In the genomic region with DNA sequence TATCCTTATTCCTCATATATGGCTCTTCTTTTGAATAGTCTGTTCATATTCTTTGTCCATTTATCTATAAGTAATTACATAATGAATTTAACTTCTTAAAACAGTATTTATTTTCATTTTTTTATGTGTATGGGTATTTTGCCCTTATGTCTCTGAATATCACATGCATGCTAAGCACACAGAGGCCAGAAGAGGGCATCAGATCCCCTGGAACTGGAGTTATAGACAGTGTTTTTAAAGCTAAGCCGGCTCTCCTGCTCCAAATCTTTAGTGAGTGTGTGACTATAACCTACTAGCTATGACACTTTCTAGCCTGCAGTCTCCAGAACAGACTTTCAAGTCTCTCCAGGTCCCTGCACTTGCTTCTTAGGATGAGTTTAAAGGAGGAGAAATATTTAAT, we compare ENCODE assay signal across 9 mouse cellular contexts.
DNase-seq lines count a peak whose midpoint lies in the region; ATAC-seq and TF ChIP-seq lines count a peak whose summit lies in the region.
"Had no signal": no experiment of that assay in that cellular context is flagged by ENCODE, and none has a peak within 500 bp of the region (broad histone marks: within the 10 kb centered on the region; RNA-seq: fewer than 3 reads in every experiment).

No protein-coding gene starts in this region.

- no peak overlapping the region for H3K27ac ChIP-seq in liver, embryonic 14.5 days
- H3K27ac ChIP-seq in liver, embryonic 11.5 days (ENCODE audit: low read depth, low read length), result no peak overlapping the region
- no peak overlapping the region for H3K27ac ChIP-seq in hindbrain, embryonic 10.5 days

- H3K4me3 ChIP-seq in liver, embryonic 14.5 days (ENCODE audit: insufficient read depth in 1 of 2, low read depth in 2 of 2, low read length in 2 of 2), result no peak overlapping the region
- H3K4me3 ChIP-seq in liver, embryonic 11.5 days (ENCODE audit: low read depth, low read length), result no peak overlapping the region
- H3K4me3 ChIP-seq in hindbrain, embryonic 10.5 days, result no peak overlapping the region
- H3K4me3 ChIP-seq: liver, embryonic 13.5 days had no signal

- peak; percentile 54; the same call in 1 of the 2 replicates for TF ChIP-seq CTCF in liver, embryonic 14.5 days (IDR thresholded peaks at IDR 0.05; ENCODE audit: low read depth)

- H3K9me3 ChIP-seq in liver, embryonic 14.5 days (ENCODE audit: control insufficient read depth, low read length), result no peaks in the 10 kb centered on the region
- no peaks in the 10 kb centered on the region for H3K9me3 ChIP-seq in liver, embryonic 11.5 days (ENCODE audit: control insufficient read depth, low read length)
- no peaks in the 10 kb centered on the region for H3K9me3 ChIP-seq in hindbrain, embryonic 10.5 days
- H3K9me3 ChIP-seq: liver, embryonic 13.5 days had no signal

- TF ChIP-seq EP300 in liver, embryonic 14.5 days (IDR thresholded peaks at IDR 0.05; ENCODE audit: low read depth), result no peak

- no peak overlapping the region for H3K4me2 ChIP-seq in liver, embryonic 14.5 days (ENCODE audit: low read depth)
- H3K4me2 ChIP-seq in liver, embryonic 11.5 days, result no peak overlapping the region
- H3K4me2 ChIP-seq: liver, embryonic 13.5 days had no signal

- H3K4me1 ChIP-seq in liver, embryonic 14.5 days (replicated peaks; ENCODE audit: control insufficient read depth in 2 of 2, insufficient read depth in 2 of 2, low read length in 1 of 2), result no peaks in the 10 kb centered on the region
- no peaks in the 10 kb centered on the region for H3K4me1 ChIP-seq in liver, embryonic 11.5 days (replicated peaks; ENCODE audit: control insufficient read depth, insufficient read depth, low read length)
- H3K4me1 ChIP-seq in hindbrain, embryonic 10.5 days (replicated peaks), result no peaks in the 10 kb centered on the region
- H3K4me1 ChIP-seq: liver, embryonic 13.5 days had no signal

- WGBS in liver, embryonic 14.5 days (ENCODE audit: insufficient replicate concordance), result 30% methylated on average over 1 of the region's 1 CpGs
- 53% methylated on average over 1 of the region's 1 CpGs for WGBS in liver, embryonic 11.5 days
- 46% methylated on average over 1 of the region's 1 CpGs for WGBS in hindbrain, embryonic 10.5 days

- no peak overlapping the region for H3K9ac ChIP-seq in liver, embryonic 14.5 days (replicated peaks)
- H3K9ac ChIP-seq in liver, embryonic 11.5 days (ENCODE audit: low read depth, low read length), result no peak overlapping the region
- H3K9ac ChIP-seq: liver, embryonic 13.5 days had no signal

- peaks cover 40% of the 10 kb centered on the region for H3K36me3 ChIP-seq in liver, embryonic 14.5 days (replicated peaks; ENCODE audit: control insufficient read depth, insufficient read depth, low read depth)
- peaks cover 30% of the 10 kb centered on the region for H3K36me3 ChIP-seq in liver, embryonic 11.5 days (ENCODE audit: control insufficient read depth, insufficient read depth, low read length)
- H3K36me3 ChIP-seq in hindbrain, embryonic 10.5 days, result peaks cover 100% of the 10 kb centered on the region

- no peaks in the 10 kb centered on the region for H3K27me3 ChIP-seq in liver, embryonic 14.5 days (ENCODE audit: control insufficient read depth, insufficient read depth, low read length)
- no peaks in the 10 kb centered on the region for H3K27me3 ChIP-seq in liver, embryonic 11.5 days (replicated peaks; ENCODE audit: control insufficient read depth, insufficient read depth, low read length)
- H3K27me3 ChIP-seq in hindbrain, embryonic 10.5 days (ENCODE audit: insufficient read depth, poor library complexity, severe bottlenecking), result no peaks in the 10 kb centered on the region
- H3K27me3 ChIP-seq: liver, embryonic 13.5 days had no signal

- DNase-seq in embryo, embryonic 10 days (ENCODE audit: low spot score), result peak; percentile 39
- DNase-seq in embryo, embryonic 9.5 days (ENCODE audit: extremely low spot score), result no peak
- DNase-seq in liver, embryonic 14.5 days (ENCODE audit: low read depth in 3 of 3, low spot score in 3 of 3), result no peak
- DNase-seq in liver, embryonic 11.5 days (ENCODE audit: low spot score), result no peak
- DNase-seq in cerebellum, postnatal 10 days, result peak; percentile 65 to 67
- peak; percentile 50 to 57 for DNase-seq in layer of hippocampus, postnatal 10 days (ENCODE audit: low spot score in 2 of 2)
- peak; percentile 29 to 30 for DNase-seq in right cerebral cortex, postnatal 36 days (ENCODE audit: low spot score in 2 of 2)
- DNase-seq in hindbrain, embryonic 10.5 days (ENCODE audit: low spot score), result no peak
- DNase-seq: liver, embryonic 13.5 days had no signal

- no peak for ATAC-seq in liver, embryonic 14.5 days (ENCODE audit: insufficient read depth)
- no peak for ATAC-seq in liver, embryonic 11.5 days (replicated peaks; ENCODE audit: low FRiP score)

Comparison
In these comparisons a context has a peak if more than half of its experiments do, and no peak if none do; other contexts are left out.
1. DNase-seq: peak in embryo, embryonic 10 days (single experiment), cerebellum, postnatal 10 days (2 of 2), layer of hippocampus, postnatal 10 days (2 of 2) and right cerebral cortex, postnatal 36 days (2 of 2); none in embryo, embryonic 9.5 days (single experiment), liver, embryonic 14.5 days (0 of 3), liver, embryonic 11.5 days (single experiment) and hindbrain, embryonic 10.5 days (single experiment).